Mouse (Mus musculus) heart, embryonic 11.5 days (tissue): Measurements from ENCODE around the gene Mgat2. TPM values are rescaled to one million over a fixed set of nuclear protein-coding genes. Genes with fewer than 3 reads are reported as not detected.
"Not testable (repeated sequence)": the region's sequence is repeated elsewhere in the genome, so short reads cannot be mapped to it uniquely, and the experiment has no call there.

ENCODE experiments used
- ATAC-seq: fragments of 200-750 bp; cut with Nextera tagmentation; replicated peaks from 2 replicates; pipeline ENCODE4 v1.8.0; 2017; ENCODE audit warnings: moderate library complexity; ENCODE audit not compliant: insufficient number of reproducible peaks, low FRiP score, low TSS enrichment
- H3K27ac ChIP-seq: fragments of 300-500 bp; sonication (generic); 2 replicates; pipeline ENCODE4 v1.5.1; 2014; ENCODE audit warnings: mild to moderate bottlenecking, low read depth, low read length
- H3K27me3 ChIP-seq: fragments of 300-500 bp; sonication (generic); 2 replicates; pipeline ENCODE4 v1.6.1; 2014; ENCODE audit warnings: mild to moderate bottlenecking, low read length, mixed read lengths; ENCODE audit not compliant: control insufficient read depth, insufficient read depth
- H3K36me3 ChIP-seq: fragments of 300-500 bp; sonication (generic); 2 replicates; pipeline ENCODE4 v1.6.1; 2014; ENCODE audit warnings: mild to moderate bottlenecking, low read length, moderate library complexity, mixed read lengths; ENCODE audit not compliant: control insufficient read depth, insufficient read depth
- H3K4me1 ChIP-seq: fragments of 300-500 bp; sonication (generic); 2 replicates; pipeline ENCODE4 v1.6.1; 2014; ENCODE audit warnings: low read length; ENCODE audit not compliant: control insufficient read depth, insufficient read depth
- H3K4me2 ChIP-seq: fragments of 300-500 bp; sonication (generic); 2 replicates; pipeline ENCODE4 v1.6.1; 2014; ENCODE audit warnings: mild to moderate bottlenecking, moderate library complexity
- H3K4me3 ChIP-seq: fragments of 300-500 bp; sonication (generic); 2 replicates; pipeline ENCODE4 v1.5.1; 2014; ENCODE audit warnings: low read depth, low read length
- H3K9ac ChIP-seq: fragments of 300-500 bp; sonication (generic); 2 replicates; pipeline ENCODE4 v1.6.1; 2014; ENCODE audit warnings: mild to moderate bottlenecking, low read depth, low read length, moderate library complexity
- H3K9me3 ChIP-seq: fragments of 300-500 bp; sonication (generic); replicated peaks from 2 replicates; pipeline ENCODE4 v1.6.1; 2016; ENCODE audit warnings: low read length; ENCODE audit not compliant: control insufficient read depth
- WGBS: fragments of 180-500 bp; shearing (Covaris S2); extraction: QIAGEN DNeasy Blood & Tissue Kit; methylation state at CpG from one replicate; pipeline ENCODE4 v1.1.7; 2014; ENCODE audit not compliant: insufficient replicate concordance; 5-methylcytosine and 5-hydroxymethylcytosine counted together
- polyA plus RNA-seq: library from polyadenylated mRNA; unstranded; fragments of >200 nt; fragmentation: Nextera tagmentation; extraction: Ambion mirVana; gene quantifications from 2 replicates; pipeline ENCODE4 v1.2.1, GENCODE M21; 2014

Gene Mgat2
- polyA plus RNA-seq, 1 experiment from 2014 or later: 35.3 TPM

DNA sequence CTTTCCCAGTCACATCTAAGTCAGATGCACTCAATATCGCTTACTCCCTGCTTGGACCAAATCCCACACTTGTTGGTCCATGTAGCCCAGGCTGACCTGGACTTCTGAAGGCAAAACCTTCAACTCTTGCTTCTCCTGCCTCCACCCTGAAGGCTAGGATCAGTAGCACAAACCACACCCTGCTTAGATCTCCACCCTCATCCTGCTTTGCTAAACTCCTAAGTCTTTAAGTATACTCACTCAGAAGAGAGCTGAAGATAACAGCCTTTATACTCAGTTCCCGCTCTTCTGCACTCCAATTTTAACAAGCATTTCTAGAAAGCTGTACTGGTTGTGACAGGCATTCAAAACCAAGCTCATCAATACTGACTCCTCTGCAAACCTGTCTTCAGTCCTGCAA, 26.9 kb upstream of the Mgat2 start:
- Histone ChIP-seq H3K4me1 (0 out of 2 replicates have a peak, but pooled peaks cover 3% of the 10 kb centered on the region), H3K4me2 (peak overlapping the region; percentile 74), H3K27ac (no peak overlapping the region), H3K36me3 (peaks cover 18% of the 10 kb centered on the region), H3K9me3 (no peaks in the 10 kb centered on the region), H3K9ac (no peak overlapping the region), H3K27me3 (no peaks in the 10 kb centered on the region), H3K4me3 (peak overlapping the region; percentile 79; the same call in 1 of the 2 replicates)
- 91% methylated on average over 2 of the region's 2 CpGs for WGBS
- ATAC-seq: no peak

DNA sequence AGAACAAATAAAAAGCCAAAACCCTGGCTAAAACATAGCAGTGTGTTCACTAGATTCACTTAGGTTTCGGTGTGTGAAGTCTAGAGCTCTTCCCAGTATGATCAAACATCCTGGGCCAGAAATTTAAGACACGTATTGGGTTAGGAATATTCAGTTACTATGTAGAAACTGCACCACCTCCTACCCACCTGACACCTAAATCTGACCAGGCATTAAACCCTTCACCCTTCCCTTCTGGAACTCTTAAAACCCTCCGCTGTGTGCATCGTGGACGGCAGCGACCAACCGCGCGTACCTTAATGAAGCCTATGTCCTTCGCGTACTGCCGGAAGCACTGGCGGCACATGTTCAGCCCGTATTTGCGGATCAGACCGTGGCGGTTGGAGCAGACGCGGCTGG, 25.6 kb upstream of the Mgat2 start:
- Histone ChIP-seq H3K4me2 (peak overlapping the region; percentile 74), H3K9ac (peak overlapping the region; percentile 95), H3K9me3 (no peaks in the 10 kb centered on the region), H3K27ac (peak overlapping the region; percentile 91), H3K36me3 (peaks cover 18% of the 10 kb centered on the region), H3K27me3 (no peaks in the 10 kb centered on the region), H3K4me1 (0 out of 2 replicates have a peak, but pooled peaks cover 3% of the 10 kb centered on the region), H3K4me3 (peak overlapping the region; percentile 79)
- WGBS: under 1% methylated on average over 19 of the region's 19 CpGs
- peak; percentile 4; the same call in 1 of the 2 replicates for ATAC-seq

DNA sequence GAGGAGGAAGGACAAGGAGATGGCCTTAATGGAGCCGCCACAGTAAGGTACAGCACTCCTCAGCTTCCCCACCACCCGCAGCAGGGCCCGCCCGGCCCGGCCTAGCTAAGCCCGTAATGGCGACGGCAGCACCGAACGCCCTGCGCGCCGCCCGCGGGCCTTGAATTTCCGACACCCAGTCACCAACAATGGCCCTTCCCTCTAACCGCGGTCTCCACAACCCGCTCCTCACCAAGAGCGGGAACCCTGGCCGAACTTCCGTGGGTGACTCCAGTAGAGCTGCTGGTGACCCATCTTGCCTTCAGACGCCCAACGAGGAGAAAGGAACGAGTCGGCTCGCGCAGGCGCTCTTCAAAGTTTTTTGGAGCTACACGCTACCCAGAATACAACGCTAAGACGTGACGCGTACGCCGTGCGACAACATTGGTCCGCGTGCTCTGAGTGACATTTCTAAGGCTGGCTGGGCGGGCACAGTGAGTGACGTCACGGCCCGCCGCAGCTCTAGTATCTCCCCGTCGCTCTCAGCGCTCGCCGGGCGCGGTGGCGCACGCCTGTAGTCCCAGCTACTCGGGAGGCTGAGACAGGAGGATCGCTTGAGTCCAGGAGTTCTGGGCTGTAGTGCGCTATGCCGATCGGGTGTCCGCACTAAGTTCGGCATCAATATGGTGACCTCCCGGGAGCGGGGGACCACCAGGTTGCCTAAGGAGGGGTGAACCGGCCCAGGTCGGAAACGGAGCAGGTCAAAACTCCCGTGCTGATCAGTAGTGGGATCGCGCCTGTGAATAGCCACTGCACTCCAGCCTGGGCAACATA, 25.0 kb upstream of the Mgat2 start, which contains the start of gene Rps29:
TSS of gene Rps29 (minus strand) at position 422 of the 813 bp plus-strand sequence.
- under 1% methylated on average over 56 of the region's 68 CpGs for WGBS
- peak; percentile 98 for ATAC-seq
- peak within 1 kb of the TSS; percentile 95 for H3K9ac ChIP-seq

GRCm38 (mm10) chr12:69159578-69159940, 24.4 kb upstream of the Mgat2 start:
- 5% methylated on average over 9 of the region's 9 CpGs for WGBS
- Histone ChIP-seq H3K4me2 (peak overlapping the region; percentile 41), H3K9ac (no peak overlapping the region), H3K4me3 (peak overlapping the region; percentile 10; the same call in 1 of the 2 replicates), H3K9me3 (no peaks in the 10 kb centered on the region), H3K27me3 (no peaks in the 10 kb centered on the region), H3K27ac (no peak overlapping the region), H3K36me3 (peaks cover 18% of the 10 kb centered on the region), H3K4me1 (0 out of 2 replicates have a peak, but pooled peaks cover 3% of the 10 kb centered on the region)
- no peak for ATAC-seq

More for the DNA sequence above, 25.0 kb upstream of the Mgat2 start, which contains the start of gene Rps29:
- peak within 1 kb of the TSS; percentile 91 for H3K27ac ChIP-seq
- H3K9me3 ChIP-seq, H3K4me1 ChIP-seq, H3K27me3 ChIP-seq: not testable (repeated sequence)
- H3K36me3 ChIP-seq: peaks cover 18% of the 10 kb centered on the region
- H3K4me2 ChIP-seq: peak within 1 kb of the TSS; percentile 74
- H3K4me3 ChIP-seq: peak within 1 kb of the TSS; percentile 79

DNA sequence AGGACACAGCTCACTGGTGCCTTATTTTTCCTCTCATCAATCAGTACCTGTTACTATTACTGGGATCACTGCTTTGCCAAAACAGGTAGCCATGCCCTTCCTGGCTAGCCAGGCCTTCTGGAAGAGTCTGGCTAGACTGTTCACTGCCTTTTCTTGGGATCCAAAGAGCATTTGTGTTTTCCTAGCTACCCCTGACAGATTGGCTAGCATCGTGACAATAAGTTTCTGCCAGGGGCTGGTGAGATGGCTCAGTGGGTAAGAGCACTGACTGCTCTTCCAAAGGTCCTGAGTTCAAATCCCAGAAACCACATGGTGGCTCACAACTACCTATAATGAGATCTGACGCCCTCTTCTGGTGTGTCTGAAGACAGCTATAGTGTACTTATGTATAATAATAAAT, 23.3 kb upstream of the Mgat2 start:
- not testable (repeated sequence) for H3K9me3 ChIP-seq, H3K4me1 ChIP-seq, H3K27ac ChIP-seq, H3K4me2 ChIP-seq, H3K27me3 ChIP-seq, ATAC-seq, H3K4me3 ChIP-seq, H3K9ac ChIP-seq
- 77% methylated on average over 2 of the region's 2 CpGs for WGBS
- H3K36me3 ChIP-seq: peaks cover 18% of the 10 kb centered on the region

GRCm38 (mm10) chr12:69163586-69163985, 20.4 kb upstream of the Mgat2 start:
- ATAC-seq, H3K4me2 ChIP-seq, H3K27me3 ChIP-seq, H3K9me3 ChIP-seq, H3K36me3 ChIP-seq, H3K27ac ChIP-seq, H3K4me1 ChIP-seq, H3K9ac ChIP-seq, H3K4me3 ChIP-seq: not testable (repeated sequence)
- WGBS: 88% methylated on average over 4 of the region's 4 CpGs

GRCm38 (mm10) chr12:69164904-69165303, 19.1 kb upstream of the Mgat2 start:
- ATAC-seq: no peak
- Histone ChIP-seq H3K27ac (no peak overlapping the region), H3K9ac (no peak overlapping the region), H3K4me2 (no peak overlapping the region), H3K36me3 (no peaks in the 10 kb centered on the region), H3K9me3 (no peaks in the 10 kb centered on the region), H3K4me3 (no peak overlapping the region), H3K4me1 (peaks cover 3% of the 10 kb centered on the region; the same call in 1 of the 2 replicates), H3K27me3 (no peaks in the 10 kb centered on the region)
- 47% methylated on average over 3 of the region's 3 CpGs for WGBS

GRCm38 (mm10) chr12:69166861-69167581, 16.9 kb upstream of the Mgat2 start:
- WGBS: 61% methylated on average over 8 of the region's 8 CpGs
- not testable (repeated sequence) for ATAC-seq

More at GRCm38 (mm10) chr12:69166861-69167581, 16.9 kb upstream of the Mgat2 start:
- not testable (repeated sequence) for H3K27ac ChIP-seq, H3K27me3 ChIP-seq, H3K9me3 ChIP-seq, H3K4me1 ChIP-seq, H3K36me3 ChIP-seq, H3K9ac ChIP-seq, H3K4me2 ChIP-seq, H3K4me3 ChIP-seq
